Mouse (Mus musculus): ENCODE data around the gene 1700037H04Rik. TPM values are rescaled to one million over a fixed set of nuclear protein-coding genes. Genes with fewer than 3 reads are reported as not detected.
A peak's percentile ranks its signal among the peaks of the same experiment; 100 is the strongest.

Gene 1700037H04Rik
- polyA plus RNA-seq, 1 experiment from 2014 or later: 86.6 TPM

- Histone ChIP-seq H3K9ac (ENCODE audit: low read depth, low read length) (no peak overlapping the region), H3K4me3 (ENCODE audit: low read length) (no peak overlapping the region), H3K36me3 (ENCODE audit: control insufficient read depth, insufficient read depth, low read length) (no peaks in the 10 kb centered on the region), H3K4me2 (ENCODE audit: low read length) (no peak overlapping the region), H3K9me3 (ENCODE audit: control insufficient read depth, low read length) (no peaks in the 10 kb centered on the region), H3K27ac (ENCODE audit: low read depth, low read length) (no peak overlapping the region), H3K27me3 (replicated peaks; ENCODE audit: control insufficient read depth, insufficient read depth, low read length) (no peaks in the 10 kb centered on the region), H3K4me1 (ENCODE audit: control insufficient read depth, insufficient read depth, low read depth, low read length) (no peaks in the 10 kb centered on the region)
- 86% methylated on average over 8 of the region's 8 CpGs for WGBS
- no peak for ATAC-seq
These were observed 25.0 kb downstream of the 1700037H04Rik start for GRCm38 (mm10) chr2:131134826-131135400.

GRCm38 (mm10) chr2:131134381-131134780 lies 25.5 kb downstream of the 1700037H04Rik start:
- Histone ChIP-seq H3K36me3 (ENCODE audit: control insufficient read depth, insufficient read depth, low read length) (no peaks in the 10 kb centered on the region), H3K4me1 (ENCODE audit: control insufficient read depth, insufficient read depth, low read depth, low read length) (no peaks in the 10 kb centered on the region), H3K27me3 (replicated peaks; ENCODE audit: control insufficient read depth, insufficient read depth, low read length) (no peaks in the 10 kb centered on the region), H3K9ac (ENCODE audit: low read depth, low read length) (no peak overlapping the region), H3K9me3 (ENCODE audit: control insufficient read depth, low read length) (no peaks in the 10 kb centered on the region), H3K27ac (ENCODE audit: low read depth, low read length) (no peak overlapping the region), H3K4me2 (ENCODE audit: low read length) (no peak overlapping the region), H3K4me3 (ENCODE audit: low read length) (no peak overlapping the region)
- no peak; the same call in 1 of the 2 replicates for ATAC-seq
- 67% methylated on average over 1 of the region's 1 CpGs for WGBS

GRCm38 (mm10) chr2:131132930-131133547 lies 26.8 kb downstream of the 1700037H04Rik start, which contains the start of gene Gm11037:
Gene Gm11037, plus strand, starts transcription at chr2:131133497.
- no peak within 1 kb of the TSS for H3K9ac ChIP-seq (ENCODE audit: low read depth, low read length)
- no peak within 1 kb of the TSS for H3K4me3 ChIP-seq (ENCODE audit: low read length)
- ATAC-seq: no peak
- no peaks in the 10 kb centered on the region for H3K36me3 ChIP-seq (ENCODE audit: control insufficient read depth, insufficient read depth, low read length)
- no peak within 1 kb of the TSS for H3K27ac ChIP-seq (ENCODE audit: low read depth, low read length)
- no peak within 1 kb of the TSS for H3K4me2 ChIP-seq (ENCODE audit: low read length)
- H3K27me3 ChIP-seq (replicated peaks; ENCODE audit: control insufficient read depth, insufficient read depth, low read length): no peaks in the 10 kb centered on the region
- H3K9me3 ChIP-seq (ENCODE audit: control insufficient read depth, low read length): no peaks in the 10 kb centered on the region
- 82% methylated on average over 9 of the region's 9 CpGs for WGBS
- no peaks in the 10 kb centered on the region for H3K4me1 ChIP-seq (ENCODE audit: control insufficient read depth, insufficient read depth, low read depth, low read length)

GRCm38 (mm10) chr2:131132111-131132888 lies 27.6 kb downstream of the 1700037H04Rik start:
- Histone ChIP-seq H3K27ac (ENCODE audit: low read depth, low read length) (no peak overlapping the region), H3K9me3 (ENCODE audit: control insufficient read depth, low read length) (no peaks in the 10 kb centered on the region), H3K4me3 (ENCODE audit: low read length) (no peak overlapping the region), H3K9ac (ENCODE audit: low read depth, low read length) (no peak overlapping the region), H3K4me1 (ENCODE audit: control insufficient read depth, insufficient read depth, low read depth, low read length) (peaks cover 2% of the 10 kb centered on the region), H3K27me3 (replicated peaks; ENCODE audit: control insufficient read depth, insufficient read depth, low read length) (no peaks in the 10 kb centered on the region), H3K36me3 (ENCODE audit: control insufficient read depth, insufficient read depth, low read length) (no peaks in the 10 kb centered on the region), H3K4me2 (ENCODE audit: low read length) (no peak overlapping the region)
- WGBS: 84% methylated on average over 10 of the region's 10 CpGs
- ATAC-seq: no peak

GRCm38 (mm10) chr2:131130849-131131248 lies 29.0 kb downstream of the 1700037H04Rik start:
- no peak overlapping the region for H3K4me3 ChIP-seq (ENCODE audit: low read length)

GRCm38 (mm10) chr2:131129836-131130235 lies 30.0 kb downstream of the 1700037H04Rik start:
- no peaks in the 10 kb centered on the region for H3K9me3 ChIP-seq (ENCODE audit: control insufficient read depth, low read length)
- ATAC-seq: no peak
- WGBS: 85% methylated on average over 5 of the region's 5 CpGs

More at GRCm38 (mm10) chr2:131130849-131131248, 29.0 kb downstream of the 1700037H04Rik start:
- Histone ChIP-seq H3K27me3 (replicated peaks; ENCODE audit: control insufficient read depth, insufficient read depth, low read length) (no peaks in the 10 kb centered on the region), H3K9me3 (ENCODE audit: control insufficient read depth, low read length) (no peaks in the 10 kb centered on the region), H3K9ac (ENCODE audit: low read depth, low read length) (no peak overlapping the region), H3K36me3 (ENCODE audit: control insufficient read depth, insufficient read depth, low read length) (no peaks in the 10 kb centered on the region), H3K4me1 (ENCODE audit: control insufficient read depth, insufficient read depth, low read depth, low read length) (peaks cover 7% of the 10 kb centered on the region), H3K4me2 (ENCODE audit: low read length) (no peak overlapping the region), H3K27ac (ENCODE audit: low read depth, low read length) (no peak overlapping the region)
- WGBS: 80% methylated on average over 2 of the region's 2 CpGs
- ATAC-seq: no peak

GRCm38 (mm10) chr2:131128636-131129157 lies 31.2 kb downstream of the 1700037H04Rik start:
- Histone ChIP-seq H3K4me3 (ENCODE audit: low read length) (no peak overlapping the region), H3K27me3 (replicated peaks; ENCODE audit: control insufficient read depth, insufficient read depth, low read length) (no peaks in the 10 kb centered on the region), H3K9me3 (ENCODE audit: control insufficient read depth, low read length) (no peaks in the 10 kb centered on the region), H3K36me3 (ENCODE audit: control insufficient read depth, insufficient read depth, low read length) (no peaks in the 10 kb centered on the region), H3K27ac (ENCODE audit: low read depth, low read length) (no peak overlapping the region), H3K4me2 (ENCODE audit: low read length) (peak overlapping the region; percentile 0; the same call in 1 of the 2 replicates), H3K4me1 (ENCODE audit: control insufficient read depth, insufficient read depth, low read depth, low read length) (peaks cover 7% of the 10 kb centered on the region), H3K9ac (ENCODE audit: low read depth, low read length) (no peak overlapping the region)
- ATAC-seq: no peak
- 83% methylated on average over 3 of the region's 3 CpGs for WGBS

More at GRCm38 (mm10) chr2:131129836-131130235, 30.0 kb downstream of the 1700037H04Rik start:
- Histone ChIP-seq H3K27ac (ENCODE audit: low read depth, low read length) (no peak overlapping the region), H3K4me3 (ENCODE audit: low read length) (no peak overlapping the region), H3K36me3 (ENCODE audit: control insufficient read depth, insufficient read depth, low read length) (no peaks in the 10 kb centered on the region), H3K4me1 (ENCODE audit: control insufficient read depth, insufficient read depth, low read depth, low read length) (peaks cover 7% of the 10 kb centered on the region), H3K27me3 (replicated peaks; ENCODE audit: control insufficient read depth, insufficient read depth, low read length) (no peaks in the 10 kb centered on the region), H3K4me2 (ENCODE audit: low read length) (no peak overlapping the region), H3K9ac (ENCODE audit: low read depth, low read length) (no peak overlapping the region)

GRCm38 (mm10) chr2:131128211-131128610 lies 31.7 kb downstream of the 1700037H04Rik start:
- Histone ChIP-seq H3K4me2 (ENCODE audit: low read length) (peak overlapping the region; percentile 0), H3K9me3 (ENCODE audit: control insufficient read depth, low read length) (no peaks in the 10 kb centered on the region), H3K27ac (ENCODE audit: low read depth, low read length) (no peak overlapping the region), H3K4me1 (ENCODE audit: control insufficient read depth, insufficient read depth, low read depth, low read length) (peaks cover 7% of the 10 kb centered on the region), H3K36me3 (ENCODE audit: control insufficient read depth, insufficient read depth, low read length) (no peaks in the 10 kb centered on the region), H3K4me3 (ENCODE audit: low read length) (no peak overlapping the region), H3K9ac (ENCODE audit: low read depth, low read length) (no peak overlapping the region), H3K27me3 (replicated peaks; ENCODE audit: control insufficient read depth, insufficient read depth, low read length) (no peaks in the 10 kb centered on the region)
- ATAC-seq: no peak
- 87% methylated on average over 5 of the region's 5 CpGs for WGBS
